In genomic region chr5:32438564-32438922, GRCm38 (mm10) we compare ENCODE assay signal across 19 mouse cellular contexts. TPM values are rescaled to one million over a fixed set of nuclear protein-coding genes. Genes with fewer than 3 reads are reported as not detected.
DNase-seq lines count a peak whose midpoint lies in the region; ATAC-seq and TF ChIP-seq lines count a peak whose summit lies in the region.
"Had no signal": no experiment of that assay in that cellular context is flagged by ENCODE, and none has a peak within 500 bp of the region (broad histone marks: within the 10 kb centered on the region; RNA-seq: fewer than 3 reads in every experiment).

No protein-coding gene starts in this region.

- H3K27ac ChIP-seq in forebrain, embryonic 14.5 days (ENCODE audit: low read depth, low read length), result peak overlapping the region; percentile 21; the same call in 1 of the 2 replicates
- H3K27ac ChIP-seq in forebrain, embryonic 15.5 days (replicated peaks), result no peak overlapping the region
- 0 out of 2 replicates have a peak overlapping the region, but pooled peaks have one; percentile 36 for H3K27ac ChIP-seq in lung, embryonic 14.5 days (ENCODE audit: low read depth)
- H3K27ac ChIP-seq in embryonic facial prominence, embryonic 14.5 days (replicated peaks; ENCODE audit: low read depth, low read length), result peak overlapping the region; percentile 13; the same call in 1 of the 2 replicates
- H3K27ac ChIP-seq in stomach, postnatal 0 days (replicated peaks), result peak overlapping the region; percentile 84
- H3K27ac ChIP-seq: heart, embryonic 15.5 days; midbrain, embryonic 10.5 days; neural tube, embryonic 13.5 days had no signal

- DNase-seq in forebrain, embryonic 14.5 days (ENCODE audit: low spot score), result no peak
- no peak for DNase-seq in lung, embryonic 14.5 days
- no peak for DNase-seq in lung, postnatal 36 days
- no peak for DNase-seq in embryonic facial prominence, embryonic 14.5 days (ENCODE audit: low spot score)
- no peak for DNase-seq in stomach, postnatal 0 days (ENCODE audit: low spot score)
- DNase-seq in thymus, postnatal 4 days, result no peak
- DNase-seq: adrenal gland, postnatal 10 days; kidney, adult 11 months; kidney, postnatal 25 days; liver; liver, postnatal 0 days; right cerebral cortex, postnatal 14 days; thymus, adult 18-20 months had no signal

- WGBS in forebrain, embryonic 14.5 days, result 42% methylated on average over 2 of the region's 2 CpGs
- 47% methylated on average over 2 of the region's 2 CpGs for WGBS in forebrain, embryonic 15.5 days
- 63% methylated on average over 2 of the region's 2 CpGs for WGBS in lung, embryonic 14.5 days
- 56% methylated on average over 2 of the region's 2 CpGs for WGBS in embryonic facial prominence, embryonic 14.5 days
- 59% methylated on average over 2 of the region's 2 CpGs for WGBS in stomach, postnatal 0 days

- TF ChIP-seq EP300 in stomach, postnatal 0 days (optimal IDR thresholded peaks at IDR 0.05), result no peak

- H3K9me3 ChIP-seq in forebrain, embryonic 14.5 days (replicated peaks; ENCODE audit: control insufficient read depth, low read length), result no peaks in the 10 kb centered on the region
- H3K9me3 ChIP-seq in forebrain, embryonic 15.5 days, result no peaks in the 10 kb centered on the region
- H3K9me3 ChIP-seq in lung, embryonic 14.5 days (ENCODE audit: low read depth, low read length), result no peaks in the 10 kb centered on the region
- H3K9me3 ChIP-seq in embryonic facial prominence, embryonic 14.5 days (ENCODE audit: control insufficient read depth, low read length), result no peaks in the 10 kb centered on the region
- H3K9me3 ChIP-seq in stomach, postnatal 0 days (ENCODE audit: control insufficient read depth, low read length), result no peaks in the 10 kb centered on the region
- H3K9me3 ChIP-seq: heart, embryonic 15.5 days; midbrain, embryonic 10.5 days; neural tube, embryonic 13.5 days had no signal

- no peak for TF ChIP-seq CTCF in lung, embryonic 14.5 days (IDR thresholded peaks at IDR 0.05; ENCODE audit: low read depth)
- no peak for TF ChIP-seq CTCF in stomach, postnatal 0 days (IDR thresholded peaks at IDR 0.05; ENCODE audit: low read depth)

- H3K27me3 ChIP-seq in forebrain, embryonic 14.5 days (replicated peaks; ENCODE audit: control insufficient read depth, insufficient read depth, low read length), result no peaks in the 10 kb centered on the region
- H3K27me3 ChIP-seq in forebrain, embryonic 15.5 days, result no peaks in the 10 kb centered on the region
- H3K27me3 ChIP-seq in lung, embryonic 14.5 days (ENCODE audit: insufficient read depth, low read length), result no peaks in the 10 kb centered on the region
- H3K27me3 ChIP-seq in embryonic facial prominence, embryonic 14.5 days (replicated peaks; ENCODE audit: control insufficient read depth, insufficient read depth, low read length), result no peaks in the 10 kb centered on the region
- no peaks in the 10 kb centered on the region for H3K27me3 ChIP-seq in stomach, postnatal 0 days (ENCODE audit: control insufficient read depth, insufficient read depth, low read length)
- H3K27me3 ChIP-seq: heart, embryonic 15.5 days; neural tube, embryonic 13.5 days had no signal

- H3K4me1 ChIP-seq in forebrain, embryonic 14.5 days (ENCODE audit: control insufficient read depth, insufficient read depth, low read length), result no peaks in the 10 kb centered on the region
- no peaks in the 10 kb centered on the region for H3K4me1 ChIP-seq in forebrain, embryonic 15.5 days
- H3K4me1 ChIP-seq in lung, embryonic 14.5 days (ENCODE audit: insufficient read depth), result peaks cover 3% of the 10 kb centered on the region; the same call in 1 of the 2 replicates
- no peaks in the 10 kb centered on the region for H3K4me1 ChIP-seq in embryonic facial prominence, embryonic 14.5 days (ENCODE audit: control insufficient read depth, insufficient read depth, low read length)
- no peaks in the 10 kb centered on the region for H3K4me1 ChIP-seq in stomach, postnatal 0 days (replicated peaks; ENCODE audit: control insufficient read depth, insufficient read depth)
- H3K4me1 ChIP-seq: heart, embryonic 15.5 days; neural tube, embryonic 13.5 days had no signal

- no peak overlapping the region for H3K9ac ChIP-seq in forebrain, embryonic 14.5 days (ENCODE audit: low read length)
- no peak overlapping the region for H3K9ac ChIP-seq in forebrain, embryonic 15.5 days (replicated peaks)
- H3K9ac ChIP-seq in lung, embryonic 14.5 days, result no peak overlapping the region
- H3K9ac ChIP-seq in embryonic facial prominence, embryonic 14.5 days (ENCODE audit: low read depth, low read length), result no peak overlapping the region
- H3K9ac ChIP-seq in stomach, postnatal 0 days (ENCODE audit: low read length), result no peak overlapping the region
- H3K9ac ChIP-seq: heart, embryonic 15.5 days; liver, postnatal 0 days; neural tube, embryonic 13.5 days had no signal

- H3K4me3 ChIP-seq in forebrain, embryonic 14.5 days (ENCODE audit: low read depth, low read length), result no peak overlapping the region
- no peak overlapping the region for H3K4me3 ChIP-seq in forebrain, embryonic 15.5 days
- no peak overlapping the region for H3K4me3 ChIP-seq in lung, embryonic 14.5 days (ENCODE audit: low read depth, low read length)
- H3K4me3 ChIP-seq in embryonic facial prominence, embryonic 14.5 days (ENCODE audit: low read depth, low read length), result no peak overlapping the region
- no peak overlapping the region for H3K4me3 ChIP-seq in stomach, postnatal 0 days (ENCODE audit: low read depth, low read length)
- H3K4me3 ChIP-seq: heart, embryonic 15.5 days; midbrain, embryonic 10.5 days; neural tube, embryonic 13.5 days had no signal

- no peaks in the 10 kb centered on the region for H3K36me3 ChIP-seq in forebrain, embryonic 14.5 days (ENCODE audit: control insufficient read depth, insufficient read depth, low read length)
- H3K36me3 ChIP-seq in forebrain, embryonic 15.5 days, result no peaks in the 10 kb centered on the region
- H3K36me3 ChIP-seq in lung, embryonic 14.5 days (ENCODE audit: insufficient read depth), result no peaks in the 10 kb centered on the region
- H3K36me3 ChIP-seq in embryonic facial prominence, embryonic 14.5 days (ENCODE audit: control insufficient read depth, insufficient read depth, low read length), result no peaks in the 10 kb centered on the region
- no peaks in the 10 kb centered on the region for H3K36me3 ChIP-seq in stomach, postnatal 0 days (ENCODE audit: control insufficient read depth, insufficient read depth, low read length)
- H3K36me3 ChIP-seq: heart, embryonic 15.5 days; midbrain, embryonic 10.5 days; neural tube, embryonic 13.5 days had no signal

- H3K4me2 ChIP-seq in forebrain, embryonic 14.5 days (ENCODE audit: low read length), result no peak overlapping the region
- H3K4me2 ChIP-seq in forebrain, embryonic 15.5 days (replicated peaks), result no peak overlapping the region
- no peak overlapping the region for H3K4me2 ChIP-seq in lung, embryonic 14.5 days
- H3K4me2 ChIP-seq in embryonic facial prominence, embryonic 14.5 days (ENCODE audit: low read depth, low read length), result no peak overlapping the region
- no peak overlapping the region for H3K4me2 ChIP-seq in stomach, postnatal 0 days (replicated peaks; ENCODE audit: low read depth)
- H3K4me2 ChIP-seq: heart, embryonic 15.5 days; neural tube, embryonic 13.5 days had no signal

- no peak for ATAC-seq in forebrain, embryonic 14.5 days
- ATAC-seq in forebrain, embryonic 15.5 days (replicated peaks), result no peak
- ATAC-seq in lung, embryonic 14.5 days (ENCODE audit: insufficient read depth), result no peak
- no peak for ATAC-seq in embryonic facial prominence, embryonic 14.5 days (ENCODE audit: low read depth)
- no peak for ATAC-seq in stomach, postnatal 0 days (ENCODE audit: low FRiP score, low TSS enrichment)
- ATAC-seq in monocyte, adult 5-6 weeks (replicated peaks; ENCODE audit: insufficient number of reproducible peaks, low FRiP score, low TSS enrichment, poor library complexity, severe bottlenecking), result no peak
- ATAC-seq: forebrain, embryonic 16.5 days; liver, postnatal 0 days had no signal

RNA-seq across cellular contexts. Expression of gene Ppp1cb, which starts 20.1 kb away (rescaled TPM):
- polyA plus RNA-seq in forebrain, embryonic 14.5 days (2014; fragmentation: Nextera tagmentation; extraction: Ambion mirVana), result 259 and 279 TPM in 2 replicates
- 211 and 225 TPM in 2 replicates for polyA plus RNA-seq in forebrain, embryonic 15.5 days (2015; fragmentation: Nextera tagmentation; extraction: Ambion mirVana)
- polyA plus RNA-seq in lung, embryonic 14.5 days (2014; fragmentation: Nextera tagmentation; extraction: Ambion mirVana), result 201 and 215 TPM in 2 replicates
- polyA plus RNA-seq in embryonic facial prominence, embryonic 14.5 days (2014; fragmentation: Nextera tagmentation; extraction: Ambion mirVana), result 197 and 221 TPM in 2 replicates
- 182 and 193 TPM in 2 replicates for polyA plus RNA-seq in stomach, postnatal 0 days (2015; fragmentation: Nextera tagmentation; extraction: Ambion mirVana)
- total RNA-seq in monocyte, adult 5-6 weeks (2017), result 454 to 494 TPM (median 475 TPM) in 3 replicates
